Mouse (Mus musculus) cortical plate, adult 2 months (tissue): Measurements from ENCODE around the gene Mnat1. TPM values are rescaled to one million over a fixed set of nuclear protein-coding genes. Genes with fewer than 3 reads are reported as not detected.

Experiments
- H3K27ac ChIP-seq: fragments of 200-500 bp; 2 replicates; pipeline ENCODE4 v1.5.1; 2012; ENCODE audit warnings: low read length, control low read depth, inconsistent platforms; ENCODE audit not compliant: insufficient read depth
- H3K4me1 ChIP-seq: fragments of 200-500 bp; 2 replicates; pipeline ENCODE4 v1.6.1; 2011; ENCODE audit warnings: low read length; ENCODE audit not compliant: control insufficient read depth, insufficient read depth
- H3K4me3 ChIP-seq: fragments of 200-500 bp; 2 replicates; pipeline ENCODE4 v1.5.1; 2011; ENCODE audit warnings: mild to moderate bottlenecking, low read length, control low read depth; ENCODE audit not compliant: insufficient read depth
- CTCF ChIP-seq: fragments of 200-500 bp; IDR thresholded peaks from 2 replicates; pipeline ENCODE4 v1.5.1; 2011; ENCODE audit warnings: mild to moderate bottlenecking, control low read depth, low read length; ENCODE audit not compliant: insufficient read depth; ENCODE audit errors: extremely low read depth
- POLR2A ChIP-seq: fragments of 200-500 bp; IDR thresholded peaks from 2 replicates; pipeline ENCODE4 v1.6.1; 2011; ENCODE audit warnings: mild to moderate bottlenecking, low read length, control low read depth; ENCODE audit not compliant: insufficient read depth; ENCODE audit errors: extremely low read depth
- polyA plus RNA-seq: library from polyadenylated mRNA; depleted of rRNA; stranded (reverse); fragments of >200 nt; gene quantifications from 2 replicates; pipeline ENCODE4 v1.2.3, GENCODE M21; 2012

The Mnat1 gene
- polyA plus RNA-seq, 1 experiment, result 15.3 TPM

- no peak overlapping the region for H3K4me3 ChIP-seq
- TF ChIP-seq CTCF (no peak), POLR2A (no peak)
- H3K27ac ChIP-seq, result no peak overlapping the region
- H3K4me1 ChIP-seq, result no peaks in the 10 kb centered on the region
These were observed 30.6 kb downstream of the Mnat1 start for GRCm38 (mm10) chr12:73154150-73154549.

GRCm38 (mm10) chr12:73160341-73160740 lies 36.8 kb downstream of the Mnat1 start:
- TF ChIP-seq CTCF (no peak), POLR2A (no peak)
- no peaks in the 10 kb centered on the region for H3K4me1 ChIP-seq
- H3K4me3 ChIP-seq, result no peak overlapping the region
- H3K27ac ChIP-seq, result no peak overlapping the region

- Histone ChIP-seq H3K4me1 (no peaks in the 10 kb centered on the region), H3K4me3 (no peak overlapping the region), H3K27ac (no peak overlapping the region)
- TF ChIP-seq POLR2A (no peak), CTCF (no peak)
These were observed 39.1 kb downstream of the Mnat1 start for GRCm38 (mm10) chr12:73162408-73163181.

GRCm38 (mm10) chr12:73170794-73171193 lies 47.3 kb downstream of the Mnat1 start:
- no peak overlapping the region for H3K27ac ChIP-seq
- TF ChIP-seq CTCF (no peak), POLR2A (no peak)
- no peak overlapping the region for H3K4me3 ChIP-seq
- H3K4me1 ChIP-seq, result no peaks in the 10 kb centered on the region

GRCm38 (mm10) chr12:73183896-73184295 lies 60.4 kb downstream of the Mnat1 start:
- TF ChIP-seq CTCF, result no peak
- TF ChIP-seq POLR2A, result no peak

GRCm38 (mm10) chr12:73197363-73197762 lies 73.8 kb downstream of the Mnat1 start:
- no peak overlapping the region for H3K27ac ChIP-seq

More at GRCm38 (mm10) chr12:73183896-73184295, 60.4 kb downstream of the Mnat1 start:
- Histone ChIP-seq H3K4me3 (no peak overlapping the region), H3K4me1 (no peaks in the 10 kb centered on the region), H3K27ac (no peak overlapping the region)

GRCm38 (mm10) chr12:73198451-73198850 lies 74.9 kb downstream of the Mnat1 start:
- Histone ChIP-seq H3K4me3 (no peak overlapping the region), H3K27ac (no peak overlapping the region), H3K4me1 (peaks cover 1% of the 10 kb centered on the region; the same call in 1 of the 2 replicates)
- TF ChIP-seq CTCF (no peak), POLR2A (no peak)

More at GRCm38 (mm10) chr12:73197363-73197762, 73.8 kb downstream of the Mnat1 start:
- Histone ChIP-seq H3K4me1 (peaks cover 1% of the 10 kb centered on the region; the same call in 1 of the 2 replicates), H3K4me3 (no peak overlapping the region)
- TF ChIP-seq POLR2A (no peak), CTCF (no peak)

DNA sequence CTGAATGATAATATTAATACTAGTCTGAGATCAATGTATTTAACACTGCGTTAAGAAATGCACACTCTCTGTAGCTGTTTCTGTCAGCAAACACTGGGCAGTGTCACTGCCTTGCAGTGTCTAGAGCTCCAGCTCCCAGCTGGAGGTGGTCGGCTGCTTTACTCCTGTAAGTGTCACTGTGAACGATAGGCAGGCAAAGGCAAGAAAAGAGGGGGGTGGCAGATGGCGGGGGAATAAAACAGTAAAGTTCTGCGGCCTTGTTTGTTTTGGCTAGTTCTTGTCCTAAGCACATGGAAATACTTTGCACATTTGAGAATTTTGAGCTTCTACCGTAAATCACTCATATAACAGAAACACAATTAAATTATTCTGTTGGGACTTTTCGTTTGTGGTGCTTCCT lies 75.9 kb downstream of the Mnat1 start:
- H3K4me3 ChIP-seq, result no peak overlapping the region
- no peak for TF ChIP-seq POLR2A
- TF ChIP-seq CTCF, result no peak
- H3K4me1 ChIP-seq, result peaks cover 1% of the 10 kb centered on the region; the same call in 1 of the 2 replicates
- no peak overlapping the region for H3K27ac ChIP-seq

- Histone ChIP-seq H3K27ac (no peak overlapping the region), H3K4me1 (peaks cover 1% of the 10 kb centered on the region; the same call in 1 of the 2 replicates)
- TF ChIP-seq POLR2A (no peak), CTCF (no peak)
These were observed 78.1 kb downstream of the Mnat1 start for GRCm38 (mm10) chr12:73201587-73201986.

More at GRCm38 (mm10) chr12:73201587-73201986, 78.1 kb downstream of the Mnat1 start:
- H3K4me3 ChIP-seq, result no peak overlapping the region
